Mouse (Mus musculus): Measurements from ENCODE around the gene Cobl. TPM values are rescaled to one million over a fixed set of nuclear protein-coding genes. Genes with fewer than 3 reads are reported as not detected.

The Cobl gene
- total and polyA plus RNA-seq, 2 experiments from 2014 or later = 11.5 to 17.4 TPM

- H3K36me3 ChIP-seq (ENCODE audit: insufficient read depth) = no peaks in the 10 kb centered on the region
- 0 out of 2 replicates have a peak, but pooled peaks have one; percentile 7 for TF ChIP-seq CTCF (IDR thresholded peaks at IDR 0.05; ENCODE audit: low read depth)
- H3K4me2 ChIP-seq (ENCODE audit: low read depth) = no peak overlapping the region
- 27% methylated on average over 10 of the region's 10 CpGs for WGBS
- no peaks in the 10 kb centered on the region for H3K9me3 ChIP-seq (ENCODE audit: low read length)
- ATAC-seq (peak; percentile 49), DNase-seq (peak; percentile 69)
- no peaks in the 10 kb centered on the region; the same call in 1 of the 2 replicates for H3K27me3 ChIP-seq (ENCODE audit: insufficient read depth, low read length)
- H3K9ac ChIP-seq = no peak overlapping the region
- peaks cover 11% of the 10 kb centered on the region for H3K4me1 ChIP-seq (ENCODE audit: insufficient read depth)
- no peak overlapping the region for H3K27ac ChIP-seq (ENCODE audit: low read depth, low read length)
- no peak overlapping the region for H3K4me3 ChIP-seq (ENCODE audit: low read depth, low read length)
These were observed 232.6 kb downstream of the Cobl start for GRCm38 (mm10) chr11:12232041-12232742.

GRCm38 (mm10) chr11:12231481-12232035 lies 233.2 kb downstream of the Cobl start:
- Histone ChIP-seq H3K4me2 (ENCODE audit: low read depth) (no peak overlapping the region), H3K4me1 (ENCODE audit: insufficient read depth) (peaks cover 11% of the 10 kb centered on the region), H3K9me3 (ENCODE audit: low read length) (no peaks in the 10 kb centered on the region), H3K9ac (no peak overlapping the region), H3K4me3 (ENCODE audit: low read depth, low read length) (no peak overlapping the region), H3K27ac (ENCODE audit: low read depth, low read length) (no peak overlapping the region), H3K27me3 (ENCODE audit: insufficient read depth, low read length) (no peaks in the 10 kb centered on the region; the same call in 1 of the 2 replicates), H3K36me3 (ENCODE audit: insufficient read depth) (no peaks in the 10 kb centered on the region)
- DNase-seq (peak; percentile 84), ATAC-seq (peak; percentile 89)
- TF ChIP-seq CTCF (IDR thresholded peaks at IDR 0.05; ENCODE audit: low read depth) = no peak; the same call in 1 of the 2 replicates
- 27% methylated on average over 6 of the region's 6 CpGs for WGBS

- no peak overlapping the region for H3K4me3 ChIP-seq (ENCODE audit: low read depth, low read length)
- TF ChIP-seq CTCF (IDR thresholded peaks at IDR 0.05; ENCODE audit: low read depth) = no peak
- no peaks in the 10 kb centered on the region for H3K9me3 ChIP-seq (ENCODE audit: low read length)
- WGBS = 59% methylated on average over 7 of the region's 7 CpGs
- peaks cover 3% of the 10 kb centered on the region; the same call in 1 of the 2 replicates for H3K27me3 ChIP-seq (ENCODE audit: insufficient read depth, low read length)
- no peak overlapping the region for H3K4me2 ChIP-seq (ENCODE audit: low read depth)
- ATAC-seq = no peak
- H3K36me3 ChIP-seq (ENCODE audit: insufficient read depth) = no peaks in the 10 kb centered on the region
- H3K9ac ChIP-seq = no peak overlapping the region
- H3K4me1 ChIP-seq (ENCODE audit: insufficient read depth) = peaks cover 11% of the 10 kb centered on the region
- no peak for DNase-seq
- no peak overlapping the region for H3K27ac ChIP-seq (ENCODE audit: low read depth, low read length)
These were observed 235.3 kb downstream of the Cobl start for GRCm38 (mm10) chr11:12229411-12229810.

GRCm38 (mm10) chr11:12227343-12227742 lies 237.4 kb downstream of the Cobl start:
- ATAC-seq (no peak), DNase-seq (no peak)
- Histone ChIP-seq H3K27ac (ENCODE audit: low read depth, low read length) (no peak overlapping the region), H3K4me3 (ENCODE audit: low read depth, low read length) (no peak overlapping the region), H3K36me3 (ENCODE audit: insufficient read depth) (no peaks in the 10 kb centered on the region), H3K9me3 (ENCODE audit: low read length) (no peaks in the 10 kb centered on the region), H3K27me3 (ENCODE audit: insufficient read depth, low read length) (peaks cover 3% of the 10 kb centered on the region; the same call in 1 of the 2 replicates), H3K9ac (no peak overlapping the region), H3K4me1 (ENCODE audit: insufficient read depth) (peaks cover 4% of the 10 kb centered on the region), H3K4me2 (ENCODE audit: low read depth) (no peak overlapping the region)
- WGBS = 91% methylated on average over 3 of the region's 3 CpGs
- no peak for TF ChIP-seq CTCF (IDR thresholded peaks at IDR 0.05; ENCODE audit: low read depth)

- no peak overlapping the region for H3K9ac ChIP-seq
- WGBS = 9% methylated on average over 4 of the region's 4 CpGs
- H3K36me3 ChIP-seq (ENCODE audit: insufficient read depth) = no peaks in the 10 kb centered on the region
- no peak overlapping the region for H3K27ac ChIP-seq (ENCODE audit: low read depth, low read length)
- peak; percentile 55 for DNase-seq
- no peaks in the 10 kb centered on the region for H3K9me3 ChIP-seq (ENCODE audit: low read length)
- peak; percentile 60; the same call in 1 of the 2 replicates for ATAC-seq
- H3K4me3 ChIP-seq (ENCODE audit: low read depth, low read length) = no peak overlapping the region
- H3K4me1 ChIP-seq (ENCODE audit: insufficient read depth) = no peaks in the 10 kb centered on the region
- no peak overlapping the region for H3K4me2 ChIP-seq (ENCODE audit: low read depth)
- TF ChIP-seq CTCF (IDR thresholded peaks at IDR 0.05; ENCODE audit: low read depth) = peak; percentile 11; the same call in 1 of the 2 replicates
- no peaks in the 10 kb centered on the region for H3K27me3 ChIP-seq (ENCODE audit: insufficient read depth, low read length)
These were observed 244.9 kb downstream of the Cobl start for GRCm38 (mm10) chr11:12219594-12220530.

GRCm38 (mm10) chr11:12216897-12217296 lies 247.9 kb downstream of the Cobl start:
- no peaks in the 10 kb centered on the region for H3K4me1 ChIP-seq (ENCODE audit: insufficient read depth)
- no peak overlapping the region for H3K4me3 ChIP-seq (ENCODE audit: low read depth, low read length)
- H3K4me2 ChIP-seq (ENCODE audit: low read depth) = no peak overlapping the region
- no peak for ATAC-seq
- 97% methylated on average over 1 of the region's 1 CpGs for WGBS
- H3K27ac ChIP-seq (ENCODE audit: low read depth, low read length) = no peak overlapping the region
- no peak for DNase-seq
- no peak overlapping the region for H3K9ac ChIP-seq
- no peaks in the 10 kb centered on the region for H3K27me3 ChIP-seq (ENCODE audit: insufficient read depth, low read length)
- TF ChIP-seq CTCF (IDR thresholded peaks at IDR 0.05; ENCODE audit: low read depth) = no peak
- H3K36me3 ChIP-seq (ENCODE audit: insufficient read depth) = no peaks in the 10 kb centered on the region
- no peaks in the 10 kb centered on the region for H3K9me3 ChIP-seq (ENCODE audit: low read length)
